Mouse (Mus musculus): ENCODE results near the gene Hoxb6. TPM values are rescaled to one million over a fixed set of nuclear protein-coding genes. Genes with fewer than 3 reads are reported as not detected.

Gene Hoxb6
- not detected for polyA plus RNA-seq (2012; fragmentation: generic; extraction: Trizol)

DNA sequence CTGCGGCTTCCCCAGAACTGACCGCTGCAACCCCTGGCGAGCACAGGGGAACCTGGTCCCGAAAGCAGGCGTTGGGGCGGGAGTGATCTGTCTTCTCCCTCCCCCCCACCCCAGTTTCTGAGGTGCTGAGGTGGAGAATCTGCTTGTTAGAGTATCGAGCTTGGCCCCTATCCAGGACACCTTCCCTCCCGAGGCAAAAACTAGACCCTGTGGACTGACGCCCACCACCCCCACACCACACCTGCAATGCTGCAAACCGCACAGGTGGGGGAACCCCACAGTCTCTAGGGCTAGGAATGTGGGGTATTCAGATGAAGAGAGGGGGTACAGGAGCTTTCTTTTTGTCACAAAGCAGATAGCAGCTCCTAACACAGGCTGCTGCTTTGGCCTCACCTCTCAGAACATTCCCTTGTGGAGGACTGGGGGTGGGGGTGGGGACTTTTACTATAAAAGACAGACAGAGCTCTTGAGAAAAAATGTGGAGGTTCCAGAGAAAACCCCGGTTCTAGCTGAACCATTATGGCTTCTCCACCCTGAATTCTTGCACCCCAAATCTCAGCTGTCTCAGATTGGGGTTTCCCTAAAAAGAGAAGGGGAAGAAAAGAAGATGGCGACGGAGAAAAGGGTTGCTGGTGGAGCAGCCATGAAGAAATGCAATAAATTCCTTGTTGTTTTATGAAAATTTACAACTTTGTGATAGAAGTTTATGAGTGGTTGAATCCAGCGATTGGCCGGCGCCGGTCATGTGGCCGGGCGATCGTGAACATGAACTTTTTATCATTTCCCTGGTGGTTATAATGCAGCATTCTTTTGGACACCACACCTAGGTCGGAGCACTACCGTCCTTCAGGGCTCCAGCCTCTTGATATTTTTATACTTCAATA is at the start of gene Hoxb6:
TSS of gene Hoxb6 (plus strand) at position 796 of the 884 bp plus-strand sequence.
- no peak within 1 kb of the TSS for H3K4me2 ChIP-seq (ENCODE audit: low read depth)
- no peaks in the 10 kb centered on the region for H3K36me3 ChIP-seq (ENCODE audit: control insufficient read depth, insufficient read depth)
- peaks cover 80% of the 10 kb centered on the region for H3K27me3 ChIP-seq (ENCODE audit: control insufficient read depth, insufficient read depth, insufficient read length)
- H3K4me3 ChIP-seq, result no peak within 1 kb of the TSS
- H3K79me2 ChIP-seq (ENCODE audit: control insufficient read depth, insufficient read depth), result no peaks in the 10 kb centered on the region
- no peak for TF ChIP-seq TCF12 (IDR thresholded peaks at IDR 0.05; ENCODE audit: insufficient read depth, poor library complexity, severe bottlenecking)
- TF ChIP-seq USF1 (IDR thresholded peaks at IDR 0.05; ENCODE audit: low read depth), result no peak
- no peak for TF ChIP-seq CEBPB (IDR thresholded peaks at IDR 0.05; ENCODE audit: insufficient read depth, poor library complexity, severe bottlenecking)
- no peak for TF ChIP-seq SRF (IDR thresholded peaks at IDR 0.05; ENCODE audit: control insufficient read depth, insufficient read length, low read depth)
- no peak for TF ChIP-seq TCF3 (IDR thresholded peaks at IDR 0.05; ENCODE audit: insufficient read length, low read depth)
- no peak within 1 kb of the TSS for H3ac ChIP-seq (ENCODE audit: control insufficient read depth, insufficient read length)

DNA sequence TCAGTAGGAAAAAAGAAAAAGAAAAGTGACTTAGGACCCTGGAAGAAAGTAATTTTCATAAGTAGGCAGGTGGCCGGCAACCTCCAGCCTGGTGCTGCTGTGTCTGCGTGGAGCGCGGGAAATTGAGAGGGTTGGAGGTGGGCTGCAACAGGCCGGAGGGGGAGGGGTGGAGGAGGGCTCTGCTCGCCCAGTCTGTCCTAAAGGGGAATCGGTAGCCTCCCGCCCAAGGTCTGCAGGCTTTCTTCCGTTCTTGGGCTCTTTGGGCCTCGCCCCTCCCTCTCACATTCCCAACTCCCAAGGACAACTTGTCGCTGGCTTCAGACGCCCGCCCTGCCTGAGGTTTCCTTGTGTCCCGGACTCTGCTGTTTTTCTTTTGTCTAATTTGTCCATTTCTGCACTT is 41.4 kb upstream of the Hoxb6 start:
- Histone ChIP-seq H3ac (ENCODE audit: control insufficient read depth, insufficient read length) (no peak overlapping the region), H3K27me3 (ENCODE audit: control insufficient read depth, insufficient read depth, insufficient read length) (peaks cover 64% of the 10 kb centered on the region), H3K4me2 (ENCODE audit: low read depth) (no peak overlapping the region), H3K36me3 (ENCODE audit: control insufficient read depth, insufficient read depth) (no peaks in the 10 kb centered on the region), H3K4me3 (no peak overlapping the region), H3K79me2 (ENCODE audit: control insufficient read depth, insufficient read depth) (no peaks in the 10 kb centered on the region)
- TF ChIP-seq POLR2A (IDR thresholded peaks at IDR 0.05; ENCODE audit: insufficient read length, low read depth), result no peak
- TF ChIP-seq TCF12 (IDR thresholded peaks at IDR 0.05; ENCODE audit: insufficient read depth, poor library complexity, severe bottlenecking), result no peak
- TF ChIP-seq POLR2AphosphoS2 (IDR thresholded peaks at IDR 0.05; ENCODE audit: insufficient read length, low read depth), result no peak
- TF ChIP-seq REST (IDR thresholded peaks at IDR 0.05; ENCODE audit: insufficient read depth, insufficient read length), result no peak
- TF ChIP-seq MYOD1 (IDR thresholded peaks at IDR 0.05; ENCODE audit: control insufficient read depth in 1 of 3, insufficient read length in 2 of 3, low read depth in 2 of 3), result no peak
- no peak for TF ChIP-seq CEBPB (IDR thresholded peaks at IDR 0.05; ENCODE audit: insufficient read depth, poor library complexity, severe bottlenecking)
- TF ChIP-seq MAX (IDR thresholded peaks at IDR 0.05; ENCODE audit: low read depth), result no peak
- no peak for TF ChIP-seq E2F4 (IDR thresholded peaks at IDR 0.05; ENCODE audit: insufficient read depth)
- TF ChIP-seq TCF3 (IDR thresholded peaks at IDR 0.05; ENCODE audit: insufficient read length, low read depth), result no peak
- no peak for TF ChIP-seq MYOG (IDR thresholded peaks at IDR 0.05; ENCODE audit: control insufficient read depth in 1 of 3, insufficient read depth in 1 of 3, insufficient read length in 2 of 3, low read depth in 2 of 3)
- no peak for TF ChIP-seq USF1 (IDR thresholded peaks at IDR 0.05; ENCODE audit: low read depth)
- TF ChIP-seq SRF (IDR thresholded peaks at IDR 0.05; ENCODE audit: control insufficient read depth, insufficient read length, low read depth), result no peak

DNA sequence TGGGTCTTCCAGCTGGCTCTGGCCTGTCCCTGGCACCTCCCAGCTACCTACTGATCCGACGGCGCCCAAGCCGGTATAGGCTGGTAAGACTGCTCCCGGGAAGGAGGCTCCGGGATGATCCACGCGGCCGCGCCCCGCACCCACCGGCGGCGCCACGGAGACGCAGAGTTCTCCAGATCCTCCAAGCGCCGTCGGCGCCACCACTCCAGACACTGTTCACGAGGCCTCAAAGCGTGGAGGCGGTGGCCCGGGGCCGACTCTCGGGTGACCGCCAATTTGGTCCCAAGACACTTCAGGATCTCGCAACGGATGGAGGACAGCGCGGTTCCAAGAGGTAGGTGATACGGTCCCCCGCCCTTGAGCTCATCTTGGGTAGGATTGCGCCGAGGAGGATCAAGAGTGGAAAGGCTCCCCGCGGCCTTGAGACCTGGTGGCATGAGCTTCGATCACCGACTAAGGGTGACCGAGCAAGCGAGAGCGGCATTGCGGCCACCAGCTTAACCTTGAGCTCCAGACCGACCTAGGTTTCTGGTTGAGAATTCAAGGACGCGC is 40.7 kb upstream of the Hoxb6 start:
- Histone ChIP-seq H3K4me2 (ENCODE audit: low read depth) (no peak overlapping the region), H3K79me2 (ENCODE audit: control insufficient read depth, insufficient read depth) (no peaks in the 10 kb centered on the region), H3K36me3 (ENCODE audit: control insufficient read depth, insufficient read depth) (no peaks in the 10 kb centered on the region), H3K4me3 (no peak overlapping the region), H3ac (ENCODE audit: control insufficient read depth, insufficient read length) (no peak overlapping the region), H3K27me3 (ENCODE audit: control insufficient read depth, insufficient read depth, insufficient read length) (peaks cover 69% of the 10 kb centered on the region)
- no peak for TF ChIP-seq MYOD1 (IDR thresholded peaks at IDR 0.05; ENCODE audit: control insufficient read depth in 1 of 3, insufficient read length in 2 of 3, low read depth in 2 of 3)
- TF ChIP-seq REST (IDR thresholded peaks at IDR 0.05; ENCODE audit: insufficient read depth, insufficient read length), result no peak
- TF ChIP-seq MYOG (IDR thresholded peaks at IDR 0.05; ENCODE audit: control insufficient read depth in 1 of 3, insufficient read depth in 1 of 3, insufficient read length in 2 of 3, low read depth in 2 of 3), result no peak
- TF ChIP-seq USF1 (IDR thresholded peaks at IDR 0.05; ENCODE audit: low read depth), result no peak
- TF ChIP-seq E2F4 (IDR thresholded peaks at IDR 0.05; ENCODE audit: insufficient read depth), result no peak
- no peak for TF ChIP-seq CEBPB (IDR thresholded peaks at IDR 0.05; ENCODE audit: insufficient read depth, poor library complexity, severe bottlenecking)
- TF ChIP-seq TCF3 (IDR thresholded peaks at IDR 0.05; ENCODE audit: insufficient read length, low read depth), result no peak
- TF ChIP-seq MAX (IDR thresholded peaks at IDR 0.05; ENCODE audit: low read depth), result no peak
- no peak for TF ChIP-seq POLR2AphosphoS2 (IDR thresholded peaks at IDR 0.05; ENCODE audit: insufficient read length, low read depth)
- no peak for TF ChIP-seq TCF12 (IDR thresholded peaks at IDR 0.05; ENCODE audit: insufficient read depth, poor library complexity, severe bottlenecking)

DNA sequence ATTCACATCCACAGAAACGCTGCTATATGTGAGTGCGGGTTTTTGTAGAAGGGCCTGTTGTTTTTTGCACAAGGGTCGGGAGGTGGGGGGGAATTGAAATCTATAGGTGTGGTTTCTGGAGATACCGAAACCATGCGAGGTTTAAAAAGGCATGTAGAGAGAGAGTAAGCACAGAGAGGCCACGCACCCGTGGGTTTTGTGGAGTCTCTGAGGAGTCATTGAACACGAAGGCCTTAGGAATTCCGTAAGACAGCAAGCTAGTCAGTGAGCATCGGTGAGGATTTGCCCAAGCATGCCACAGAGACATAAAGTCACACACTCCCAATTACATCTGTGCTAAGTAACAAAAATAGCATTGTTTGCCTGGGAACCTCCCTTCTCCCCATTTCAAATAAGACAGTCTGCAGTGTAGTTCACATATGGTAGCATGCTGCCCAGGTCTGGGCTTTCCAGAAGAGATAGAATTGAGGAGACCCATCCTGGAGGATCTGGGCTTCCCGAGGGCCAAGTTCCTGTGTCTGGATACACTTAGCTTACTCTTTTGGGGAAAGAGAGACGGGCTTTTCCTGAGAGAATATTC is 39.6 kb upstream of the Hoxb6 start:
- no peak overlapping the region for H3K4me2 ChIP-seq (ENCODE audit: low read depth)
- no peak overlapping the region for H3ac ChIP-seq (ENCODE audit: control insufficient read depth, insufficient read length)
- TF ChIP-seq SRF (IDR thresholded peaks at IDR 0.05; ENCODE audit: control insufficient read depth, insufficient read length, low read depth), result no peak
- no peaks in the 10 kb centered on the region for H3K79me2 ChIP-seq (ENCODE audit: control insufficient read depth, insufficient read depth)
- H3K36me3 ChIP-seq (ENCODE audit: control insufficient read depth, insufficient read depth), result no peaks in the 10 kb centered on the region
- H3K4me3 ChIP-seq, result no peak overlapping the region
- peaks cover 79% of the 10 kb centered on the region for H3K27me3 ChIP-seq (ENCODE audit: control insufficient read depth, insufficient read depth, insufficient read length)

DNA sequence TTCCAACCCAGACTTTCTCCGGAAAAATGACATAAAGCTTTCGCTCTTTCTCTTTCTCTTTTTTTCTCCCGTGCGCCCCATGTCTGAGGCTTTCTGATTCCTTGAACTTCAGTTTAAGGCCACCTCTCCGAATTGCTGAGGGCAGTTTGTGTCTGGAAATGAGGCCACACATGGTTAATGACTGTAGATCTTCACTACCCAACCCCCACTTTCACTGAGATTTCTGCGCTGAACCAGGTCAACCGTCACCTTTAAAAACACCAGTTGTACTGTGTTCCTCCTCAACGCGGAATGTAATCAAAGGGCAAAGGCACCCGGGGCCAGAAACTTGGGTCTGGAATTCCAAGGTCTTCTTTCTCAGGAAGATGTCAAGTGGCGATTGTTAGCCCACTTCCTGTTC is 38.1 kb upstream of the Hoxb6 start:
- no peaks in the 10 kb centered on the region for H3K79me2 ChIP-seq (ENCODE audit: control insufficient read depth, insufficient read depth)
- H3K36me3 ChIP-seq (ENCODE audit: control insufficient read depth, insufficient read depth), result no peaks in the 10 kb centered on the region
- H3ac ChIP-seq (ENCODE audit: control insufficient read depth, insufficient read length), result no peak overlapping the region
- no peak for TF ChIP-seq TCF3 (IDR thresholded peaks at IDR 0.05; ENCODE audit: insufficient read length, low read depth)
- no peak for TF ChIP-seq MYOD1 (IDR thresholded peaks at IDR 0.05; ENCODE audit: control insufficient read depth in 1 of 3, insufficient read length in 2 of 3, low read depth in 2 of 3)
- TF ChIP-seq TCF12 (IDR thresholded peaks at IDR 0.05; ENCODE audit: insufficient read depth, poor library complexity, severe bottlenecking), result no peak
- no peak for TF ChIP-seq POLR2AphosphoS2 (IDR thresholded peaks at IDR 0.05; ENCODE audit: insufficient read length, low read depth)
- no peak for TF ChIP-seq E2F4 (IDR thresholded peaks at IDR 0.05; ENCODE audit: insufficient read depth)
- TF ChIP-seq USF1 (IDR thresholded peaks at IDR 0.05; ENCODE audit: low read depth), result no peak
- TF ChIP-seq REST (IDR thresholded peaks at IDR 0.05; ENCODE audit: insufficient read depth, insufficient read length), result no peak
- no peak for TF ChIP-seq MAX (IDR thresholded peaks at IDR 0.05; ENCODE audit: low read depth)
- no peak for TF ChIP-seq POLR2A (IDR thresholded peaks at IDR 0.05; ENCODE audit: insufficient read length, low read depth)
- TF ChIP-seq SRF (IDR thresholded peaks at IDR 0.05; ENCODE audit: control insufficient read depth, insufficient read length, low read depth), result no peak
- no peak for TF ChIP-seq MYOG (IDR thresholded peaks at IDR 0.05; ENCODE audit: control insufficient read depth in 1 of 3, insufficient read depth in 1 of 3, insufficient read length in 2 of 3, low read depth in 2 of 3)
- H3K4me2 ChIP-seq (ENCODE audit: low read depth), result no peak overlapping the region
- peaks cover 79% of the 10 kb centered on the region for H3K27me3 ChIP-seq (ENCODE audit: control insufficient read depth, insufficient read depth, insufficient read length)
- no peak overlapping the region for H3K4me3 ChIP-seq
